Mouse (Mus musculus): ENCODE measurements around the gene Serpina1b. TPM values are rescaled to one million over a fixed set of nuclear protein-coding genes. Genes with fewer than 3 reads are reported as not detected.

Serpina1b gene
- total RNA-seq, 1 experiment, result not detected

DNA sequence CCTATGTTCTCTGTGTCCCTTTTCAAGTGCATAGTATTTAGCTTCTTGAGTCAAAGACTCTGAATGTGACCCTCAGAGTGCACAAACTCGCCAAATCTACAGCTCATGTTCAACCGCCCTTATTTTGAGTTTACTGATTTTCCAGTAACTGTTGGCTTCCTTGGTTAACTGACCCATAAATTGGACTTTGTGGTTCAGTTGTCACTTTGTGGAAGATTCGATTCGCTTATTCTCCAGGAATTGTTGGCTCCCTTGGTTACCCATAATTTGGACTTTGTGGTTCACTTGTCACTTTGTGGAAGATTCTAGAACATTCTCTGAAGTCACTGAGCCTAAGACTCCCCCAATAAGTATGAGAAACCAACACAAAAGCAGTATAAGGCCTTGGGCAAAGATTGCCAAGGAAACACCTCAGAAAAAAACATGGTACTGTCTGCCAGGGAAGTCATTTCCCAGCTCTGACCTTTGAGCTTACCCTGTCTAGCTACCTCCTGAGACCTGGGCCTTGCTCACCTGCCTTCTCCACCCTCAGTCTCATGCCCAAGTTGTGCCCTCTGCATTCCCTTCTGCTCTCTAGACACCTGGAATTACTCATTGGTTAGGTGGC lies 129.9 kb downstream of the Serpina1b start:
- TF ChIP-seq ZNF384 (IDR thresholded peaks at IDR 0.05; ENCODE audit: low read depth, low read length), result no peak
- no peak for TF ChIP-seq HCFC1 (IDR thresholded peaks at IDR 0.05; ENCODE audit: borderline replicate concordance, insufficient read depth, low read length)
- TF ChIP-seq MAFK (IDR thresholded peaks at IDR 0.05; ENCODE audit: insufficient read depth, low read depth, low read length), result no peak
- TF ChIP-seq ZC3H11A (IDR thresholded peaks at IDR 0.05; ENCODE audit: borderline replicate concordance, low read depth, low read length), result no peak
- no peak for TF ChIP-seq CHD2 (IDR thresholded peaks at IDR 0.05; ENCODE audit: low read depth, low read length)
- DNase-seq (ENCODE audit: low read depth, low spot score), result no peak
- Histone ChIP-seq H3K9me3 (ENCODE audit: control insufficient read depth, insufficient read depth, low read depth, low read length) (no peaks in the 10 kb centered on the region), H3K27ac (ENCODE audit: insufficient read depth, low read depth, low read length, poor library complexity, severe bottlenecking) (no peak overlapping the region), H3K4me3 (ENCODE audit: insufficient read depth in 1 of 2, low read depth in 1 of 2, low read length in 2 of 2, poor library complexity in 1 of 2, severe bottlenecking in 1 of 2) (no peak overlapping the region), H3K36me3 (ENCODE audit: control insufficient read depth, insufficient read depth, low read length, poor library complexity, severe bottlenecking) (no peaks in the 10 kb centered on the region), H3K9ac (ENCODE audit: insufficient read depth, low read depth, low read length, poor library complexity, severe bottlenecking) (no peak overlapping the region), H3K4me1 (ENCODE audit: control insufficient read depth in 2 of 2, insufficient read depth in 2 of 2, low read length in 2 of 2, poor library complexity in 1 of 2) (no peaks in the 10 kb centered on the region)
- in situ Hi-C loops (cut with MboI; ENCODE audit: low sequenced_read_pairs in 2 of 2, unreplicated experiment in 2 of 2), result no loop called here

DNA sequence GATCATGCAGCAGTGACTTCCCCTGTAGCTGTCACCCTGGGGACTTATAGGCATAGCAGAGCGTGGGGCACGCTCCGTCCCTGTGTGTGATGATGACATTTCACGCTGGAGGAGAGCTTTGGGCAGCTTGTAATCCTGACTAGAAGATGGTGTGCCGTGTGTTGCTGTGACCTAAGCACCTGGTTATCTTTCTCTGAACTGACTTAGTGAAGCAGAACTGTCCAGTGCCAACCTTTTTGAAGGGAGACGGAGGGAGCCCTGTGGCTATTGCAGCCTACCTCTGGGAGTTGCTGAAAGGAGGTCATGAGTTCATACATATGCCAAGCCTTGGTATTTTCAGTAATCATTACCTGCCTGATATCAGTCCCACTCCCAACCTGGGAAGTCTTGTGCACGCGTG lies 134.7 kb downstream of the Serpina1b start, which contains the start of gene Serpina1f:
Serpina1f (minus strand) TSS at position 101 of the 400 bp plus-strand sequence.
- H3K4me3 ChIP-seq (ENCODE audit: insufficient read depth in 1 of 2, low read depth in 1 of 2, low read length in 2 of 2, poor library complexity in 1 of 2, severe bottlenecking in 1 of 2), result no peak within 1 kb of the TSS
- no peak for DNase-seq (ENCODE audit: low read depth, low spot score)
- H3K27ac ChIP-seq (ENCODE audit: insufficient read depth, low read depth, low read length, poor library complexity, severe bottlenecking), result no peak within 1 kb of the TSS
- H3K9ac ChIP-seq (ENCODE audit: insufficient read depth, low read depth, low read length, poor library complexity, severe bottlenecking), result no peak within 1 kb of the TSS
- in situ Hi-C loops (cut with MboI; ENCODE audit: low sequenced_read_pairs in 2 of 2, unreplicated experiment in 2 of 2), result no loop called here
- TF ChIP-seq MAFK (IDR thresholded peaks at IDR 0.05; ENCODE audit: insufficient read depth, low read depth, low read length), result no peak
- TF ChIP-seq HCFC1 (IDR thresholded peaks at IDR 0.05; ENCODE audit: borderline replicate concordance, insufficient read depth, low read length), result no peak
- TF ChIP-seq ZC3H11A (IDR thresholded peaks at IDR 0.05; ENCODE audit: borderline replicate concordance, low read depth, low read length), result no peak
- no peak for TF ChIP-seq CHD2 (IDR thresholded peaks at IDR 0.05; ENCODE audit: low read depth, low read length)
- no peak for TF ChIP-seq ZNF384 (IDR thresholded peaks at IDR 0.05; ENCODE audit: low read depth, low read length)
- H3K9me3 ChIP-seq (ENCODE audit: control insufficient read depth, insufficient read depth, low read depth, low read length), result no peaks in the 10 kb centered on the region
- H3K36me3 ChIP-seq (ENCODE audit: control insufficient read depth, insufficient read depth, low read length, poor library complexity, severe bottlenecking), result no peaks in the 10 kb centered on the region
- H3K4me1 ChIP-seq (ENCODE audit: control insufficient read depth in 2 of 2, insufficient read depth in 2 of 2, low read length in 2 of 2, poor library complexity in 1 of 2), result no peaks in the 10 kb centered on the region

DNA sequence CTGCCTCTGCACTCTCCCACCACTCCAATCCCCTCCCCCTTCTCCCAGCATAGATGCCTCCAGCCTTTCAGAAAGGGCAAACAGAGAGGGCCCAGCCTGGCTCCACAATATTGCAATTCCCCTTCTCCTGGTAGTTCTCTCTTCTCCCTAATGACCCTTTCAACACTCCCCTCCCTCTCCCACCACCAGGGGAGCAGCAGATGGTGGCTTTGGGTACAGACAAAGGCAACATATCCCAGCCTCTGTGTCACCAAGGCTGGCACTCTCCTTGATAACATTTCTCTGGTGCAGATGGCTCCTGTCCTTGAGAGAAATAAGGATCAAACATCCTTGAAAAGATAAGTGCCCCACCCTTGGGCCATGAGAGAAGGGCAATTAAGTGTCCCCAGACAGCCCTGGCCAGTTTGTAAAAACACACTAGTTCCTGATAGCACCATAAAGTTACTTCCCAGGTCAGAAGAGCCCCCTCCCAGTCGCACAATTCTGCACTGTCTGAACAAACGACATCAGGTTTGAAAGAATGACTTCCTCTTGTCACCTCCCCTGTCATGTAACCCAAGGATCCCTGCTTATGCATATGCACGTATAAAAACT lies 141.9 kb downstream of the Serpina1b start:
- H3K27ac ChIP-seq (ENCODE audit: insufficient read depth, low read depth, low read length, poor library complexity, severe bottlenecking), result no peak overlapping the region
- H3K9me3 ChIP-seq (ENCODE audit: control insufficient read depth, insufficient read depth, low read depth, low read length), result no peaks in the 10 kb centered on the region
- no peaks in the 10 kb centered on the region for H3K4me1 ChIP-seq (ENCODE audit: control insufficient read depth in 2 of 2, insufficient read depth in 2 of 2, low read length in 2 of 2, poor library complexity in 1 of 2)
- in situ Hi-C loops (cut with MboI; ENCODE audit: low sequenced_read_pairs in 2 of 2, unreplicated experiment in 2 of 2), result no loop called here
- H3K36me3 ChIP-seq (ENCODE audit: control insufficient read depth, insufficient read depth, low read length, poor library complexity, severe bottlenecking), result no peaks in the 10 kb centered on the region
- TF ChIP-seq CHD2 (IDR thresholded peaks at IDR 0.05; ENCODE audit: low read depth, low read length) (no peak), MAFK (IDR thresholded peaks at IDR 0.05; ENCODE audit: insufficient read depth, low read depth, low read length) (no peak), ZNF384 (IDR thresholded peaks at IDR 0.05; ENCODE audit: low read depth, low read length) (no peak), HCFC1 (IDR thresholded peaks at IDR 0.05; ENCODE audit: borderline replicate concordance, insufficient read depth, low read length) (no peak)
- no peak overlapping the region for H3K9ac ChIP-seq (ENCODE audit: insufficient read depth, low read depth, low read length, poor library complexity, severe bottlenecking)
- no peak for DNase-seq (ENCODE audit: low read depth, low spot score)
- no peak overlapping the region for H3K4me3 ChIP-seq (ENCODE audit: insufficient read depth in 1 of 2, low read depth in 1 of 2, low read length in 2 of 2, poor library complexity in 1 of 2, severe bottlenecking in 1 of 2)

DNA sequence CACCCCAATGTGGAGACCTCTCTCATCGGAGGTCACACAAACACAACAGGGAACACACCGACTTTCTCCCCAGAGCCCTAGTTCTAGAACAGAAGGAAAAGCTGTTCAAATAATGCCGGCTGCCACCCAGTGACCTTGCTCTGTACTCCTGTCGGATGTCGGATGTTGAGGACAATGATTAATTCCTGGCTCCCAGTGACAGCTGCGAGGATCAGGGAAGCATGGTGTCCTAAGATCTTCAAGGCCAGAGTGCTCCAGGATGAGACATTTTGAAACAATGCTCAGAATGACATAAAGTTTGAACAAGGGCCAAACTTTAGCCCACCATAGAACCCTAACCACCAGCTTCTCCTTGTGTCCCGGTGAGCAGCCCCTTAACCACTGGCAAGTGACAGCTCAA lies 143.2 kb downstream of the Serpina1b start:
- in situ Hi-C loops (cut with MboI; ENCODE audit: low sequenced_read_pairs in 2 of 2, unreplicated experiment in 2 of 2), result no loop called here
- no peak overlapping the region for H3K9ac ChIP-seq (ENCODE audit: insufficient read depth, low read depth, low read length, poor library complexity, severe bottlenecking)
- H3K4me3 ChIP-seq (ENCODE audit: insufficient read depth in 1 of 2, low read depth in 1 of 2, low read length in 2 of 2, poor library complexity in 1 of 2, severe bottlenecking in 1 of 2), result no peak overlapping the region
- H3K9me3 ChIP-seq (ENCODE audit: control insufficient read depth, insufficient read depth, low read depth, low read length), result no peaks in the 10 kb centered on the region
- H3K4me1 ChIP-seq (ENCODE audit: control insufficient read depth in 2 of 2, insufficient read depth in 2 of 2, low read length in 2 of 2, poor library complexity in 1 of 2), result no peaks in the 10 kb centered on the region
- no peak for DNase-seq (ENCODE audit: low read depth, low spot score)
- no peaks in the 10 kb centered on the region for H3K36me3 ChIP-seq (ENCODE audit: control insufficient read depth, insufficient read depth, low read length, poor library complexity, severe bottlenecking)
- no peak for TF ChIP-seq ZC3H11A (IDR thresholded peaks at IDR 0.05; ENCODE audit: borderline replicate concordance, low read depth, low read length)
- no peak overlapping the region for H3K27ac ChIP-seq (ENCODE audit: insufficient read depth, low read depth, low read length, poor library complexity, severe bottlenecking)

DNA sequence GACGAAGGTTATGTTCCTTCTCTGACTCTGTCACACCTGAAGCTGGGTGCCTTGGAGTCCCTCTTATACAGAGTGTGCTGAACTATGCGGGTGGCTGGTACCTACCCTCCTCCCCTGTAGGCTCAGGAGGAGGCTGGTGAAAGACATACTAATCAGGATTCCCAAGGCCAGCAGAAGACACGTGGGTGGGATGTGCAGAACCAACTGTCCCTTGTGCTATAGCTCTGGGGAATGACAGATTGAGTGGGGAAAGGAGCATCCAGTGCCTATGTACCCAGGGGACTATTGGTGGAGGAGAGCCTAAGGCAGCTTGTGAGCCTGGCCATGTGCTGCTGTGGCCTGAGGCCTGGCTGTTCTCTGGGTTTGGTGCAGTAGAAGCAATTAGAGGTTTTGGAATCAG lies 144.1 kb downstream of the Serpina1b start:
- H3K9me3 ChIP-seq (ENCODE audit: control insufficient read depth, insufficient read depth, low read depth, low read length), result no peaks in the 10 kb centered on the region
- TF ChIP-seq MAFK (IDR thresholded peaks at IDR 0.05; ENCODE audit: insufficient read depth, low read depth, low read length) (no peak), HCFC1 (IDR thresholded peaks at IDR 0.05; ENCODE audit: borderline replicate concordance, insufficient read depth, low read length) (no peak), ZC3H11A (IDR thresholded peaks at IDR 0.05; ENCODE audit: borderline replicate concordance, low read depth, low read length) (no peak), ZNF384 (IDR thresholded peaks at IDR 0.05; ENCODE audit: low read depth, low read length) (no peak), CHD2 (IDR thresholded peaks at IDR 0.05; ENCODE audit: low read depth, low read length) (no peak)
- H3K4me1 ChIP-seq (ENCODE audit: control insufficient read depth in 2 of 2, insufficient read depth in 2 of 2, low read length in 2 of 2, poor library complexity in 1 of 2), result no peaks in the 10 kb centered on the region
- DNase-seq (ENCODE audit: low read depth, low spot score), result no peak
- in situ Hi-C loops (cut with MboI; ENCODE audit: low sequenced_read_pairs in 2 of 2, unreplicated experiment in 2 of 2), result no loop called here
- no peak overlapping the region for H3K4me3 ChIP-seq (ENCODE audit: insufficient read depth in 1 of 2, low read depth in 1 of 2, low read length in 2 of 2, poor library complexity in 1 of 2, severe bottlenecking in 1 of 2)
- H3K36me3 ChIP-seq (ENCODE audit: control insufficient read depth, insufficient read depth, low read length, poor library complexity, severe bottlenecking), result no peaks in the 10 kb centered on the region
- H3K27ac ChIP-seq (ENCODE audit: insufficient read depth, low read depth, low read length, poor library complexity, severe bottlenecking), result no peak overlapping the region
- no peak overlapping the region for H3K9ac ChIP-seq (ENCODE audit: insufficient read depth, low read depth, low read length, poor library complexity, severe bottlenecking)
